Mouse (Mus musculus) intestine, embryonic 14.5 days (tissue): ENCODE measurements around the gene Bdkrb1. TPM values are rescaled to one million over a fixed set of nuclear protein-coding genes. Genes with fewer than 3 reads are reported as not detected.

ENCODE experiments used
- ATAC-seq: fragments of 200-750 bp; cut with Nextera tagmentation; replicated peaks from 2 replicates; pipeline ENCODE4 v1.8.0; 2017; ENCODE audit warnings: low read depth, moderate number of reproducible peaks, moderate TSS enrichment, moderate library complexity; ENCODE audit not compliant: low FRiP score, low TSS enrichment
- DNase-seq: peaks from one replicate; pipeline ENCODE4 v3.0.0-alpha.2; 2018; ENCODE audit warnings: low spot score
- H3K27ac ChIP-seq: fragments of 300-500 bp; sonication (generic); 2 replicates; pipeline ENCODE4 v1.5.1; 2014; ENCODE audit warnings: low read depth, mild to moderate bottlenecking, control low read depth
- H3K27me3 ChIP-seq: fragments of 300-500 bp; sonication (generic); replicated peaks from 2 replicates; pipeline ENCODE4 v1.6.1; 2014; ENCODE audit warnings: low read length, control low read depth; ENCODE audit not compliant: control insufficient read depth, insufficient read depth
- H3K36me3 ChIP-seq: fragments of 300-500 bp; sonication (generic); 2 replicates; pipeline ENCODE4 v1.6.1; 2014; ENCODE audit warnings: low read length, control low read depth; ENCODE audit not compliant: control insufficient read depth, insufficient read depth
- H3K4me1 ChIP-seq: fragments of 300-500 bp; sonication (generic); replicated peaks from 2 replicates; pipeline ENCODE4 v1.6.1; 2014; ENCODE audit warnings: low read length, control low read depth, mixed read lengths; ENCODE audit not compliant: control insufficient read depth, insufficient read depth
- H3K4me2 ChIP-seq: fragments of 300-500 bp; sonication (generic); 2 replicates; pipeline ENCODE4 v1.6.1; 2014; ENCODE audit warnings: low read length
- H3K4me3 ChIP-seq: fragments of 300-500 bp; sonication (generic); 2 replicates; pipeline ENCODE4 v1.5.1; 2014; ENCODE audit warnings: low read depth, low read length, control low read depth, mixed read lengths
- H3K9ac ChIP-seq: fragments of 300-500 bp; sonication (generic); 2 replicates; pipeline ENCODE4 v1.6.1; 2014; ENCODE audit warnings: mild to moderate bottlenecking, low read length
- H3K9me3 ChIP-seq: fragments of 300-500 bp; sonication (generic); 2 replicates; pipeline ENCODE4 v1.6.1; 2016; ENCODE audit warnings: low read length, control low read depth; ENCODE audit not compliant: control insufficient read depth
- WGBS: fragments of 180-500 bp; shearing (Covaris S2); extraction: QIAGEN DNeasy Blood & Tissue Kit; methylation state at CpG from one replicate; pipeline ENCODE4 v1.1.7; 2014; 5-methylcytosine and 5-hydroxymethylcytosine counted together
- polyA plus RNA-seq: library from polyadenylated mRNA; unstranded; fragments of >200 nt; fragmentation: Nextera tagmentation; extraction: Ambion mirVana; gene quantifications from 2 replicates; pipeline ENCODE4 v1.2.1, GENCODE M21; 2014

The Bdkrb1 gene
- polyA plus RNA-seq, 1 experiment from 2014 or later = not detected

- no peaks in the 10 kb centered on the region for H3K9me3 ChIP-seq
- H3K9ac ChIP-seq = no peak overlapping the region
- 84% methylated on average over 8 of the region's 8 CpGs for WGBS
- no peaks in the 10 kb centered on the region; the same call in 1 of the 2 replicates for H3K4me1 ChIP-seq
- H3K27ac ChIP-seq = no peak overlapping the region
- no peak for ATAC-seq
- no peak overlapping the region for H3K4me2 ChIP-seq
- H3K4me3 ChIP-seq = no peak overlapping the region
- no peak for DNase-seq
- no peaks in the 10 kb centered on the region for H3K36me3 ChIP-seq
- no peaks in the 10 kb centered on the region for H3K27me3 ChIP-seq
Measured at GRCm38 (mm10) chr12:105587526-105587925, 15.4 kb upstream of the Bdkrb1 start.

GRCm38 (mm10) chr12:105590786-105591185 lies 12.1 kb upstream of the Bdkrb1 start:
- Histone ChIP-seq H3K9ac (no peak overlapping the region), H3K27me3 (no peaks in the 10 kb centered on the region), H3K4me2 (no peak overlapping the region), H3K4me3 (no peak overlapping the region), H3K9me3 (no peaks in the 10 kb centered on the region), H3K4me1 (no peaks in the 10 kb centered on the region), H3K36me3 (no peaks in the 10 kb centered on the region), H3K27ac (no peak overlapping the region)
- DNase-seq (no peak), ATAC-seq (no peak)
- 72% methylated on average over 7 of the region's 7 CpGs for WGBS

- Histone ChIP-seq H3K9ac (no peak overlapping the region), H3K27me3 (no peaks in the 10 kb centered on the region), H3K27ac (no peak overlapping the region), H3K4me1 (no peaks in the 10 kb centered on the region), H3K9me3 (no peaks in the 10 kb centered on the region), H3K4me3 (no peak overlapping the region), H3K36me3 (no peaks in the 10 kb centered on the region), H3K4me2 (no peak overlapping the region)
- 97% methylated on average over 23 of the region's 23 CpGs for WGBS
- DNase-seq (no peak), ATAC-seq (no peak)
Measured at GRCm38 (mm10) chr12:105592361-105592761, 10.5 kb upstream of the Bdkrb1 start.

GRCm38 (mm10) chr12:105593471-105593870 lies 9.4 kb upstream of the Bdkrb1 start:
- ATAC-seq (no peak), DNase-seq (no peak)
- Histone ChIP-seq H3K4me2 (no peak overlapping the region), H3K27ac (no peak overlapping the region), H3K9me3 (no peaks in the 10 kb centered on the region), H3K4me3 (no peak overlapping the region), H3K27me3 (no peaks in the 10 kb centered on the region), H3K4me1 (peaks cover 4% of the 10 kb centered on the region; the same call in 1 of the 2 replicates), H3K36me3 (no peaks in the 10 kb centered on the region), H3K9ac (no peak overlapping the region)
- 75% methylated on average over 4 of the region's 4 CpGs for WGBS

- DNase-seq = no peak
- no peak for ATAC-seq
- no peak overlapping the region for H3K27ac ChIP-seq
Measured at GRCm38 (mm10) chr12:105597135-105597534, 5.8 kb upstream of the Bdkrb1 start.

DNA sequence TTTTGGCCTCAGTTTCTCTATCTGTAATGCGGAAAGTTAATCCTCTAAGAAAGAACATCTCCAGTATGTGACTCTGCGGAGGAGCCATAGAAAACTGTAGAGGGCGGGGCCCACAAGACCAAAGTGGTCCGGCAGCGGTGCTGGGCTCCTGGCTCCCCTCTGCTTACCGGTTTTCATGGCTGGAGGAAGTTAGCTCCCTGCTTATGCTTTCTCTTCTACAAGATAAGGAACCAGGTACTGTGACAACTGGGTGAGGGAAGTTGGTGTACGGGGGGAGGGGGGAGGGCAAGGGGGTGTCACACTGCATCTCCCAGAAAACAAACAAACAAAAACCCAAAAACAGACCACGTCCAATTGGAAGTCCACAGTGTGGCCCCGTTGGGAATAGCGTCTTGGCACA lies 4.4 kb upstream of the Bdkrb1 start:
- Histone ChIP-seq H3K4me1 (peaks cover 4% of the 10 kb centered on the region), H3K27me3 (no peaks in the 10 kb centered on the region), H3K4me2 (no peak overlapping the region), H3K9ac (no peak overlapping the region), H3K27ac (no peak overlapping the region), H3K36me3 (no peaks in the 10 kb centered on the region), H3K9me3 (no peaks in the 10 kb centered on the region), H3K4me3 (no peak overlapping the region)
- no peak for DNase-seq
- WGBS = 79% methylated on average over 10 of the region's 10 CpGs
- no peak for ATAC-seq

More at GRCm38 (mm10) chr12:105597135-105597534, 5.8 kb upstream of the Bdkrb1 start:
- no peak overlapping the region for H3K9ac ChIP-seq
- WGBS = 85% methylated on average over 8 of the region's 8 CpGs
- no peak overlapping the region for H3K4me3 ChIP-seq
- no peak overlapping the region for H3K4me2 ChIP-seq
- no peaks in the 10 kb centered on the region for H3K36me3 ChIP-seq
- no peaks in the 10 kb centered on the region for H3K27me3 ChIP-seq
- peaks cover 4% of the 10 kb centered on the region for H3K4me1 ChIP-seq
- H3K9me3 ChIP-seq = no peaks in the 10 kb centered on the region

DNA sequence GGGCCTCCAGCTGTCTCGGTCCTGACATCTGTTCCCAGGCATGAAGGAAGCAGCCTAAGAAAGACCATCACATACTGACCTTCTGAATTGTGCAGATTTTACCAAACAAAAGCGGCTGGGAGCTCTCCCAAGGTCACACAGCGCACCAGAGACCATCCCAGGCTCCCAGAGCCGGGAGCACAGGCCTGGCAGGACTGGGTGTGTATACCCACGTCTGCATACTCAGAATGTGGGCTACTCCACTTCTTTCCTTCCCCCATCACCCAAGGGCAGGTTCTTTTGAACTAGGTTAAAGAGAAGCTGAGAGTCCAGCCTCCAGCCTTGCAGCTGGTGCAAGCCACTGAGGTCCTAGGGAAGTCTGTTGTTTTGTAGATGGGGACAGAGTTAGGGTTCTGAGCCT lies 3.8 kb upstream of the Bdkrb1 start:
- Histone ChIP-seq H3K27ac (no peak overlapping the region), H3K4me2 (no peak overlapping the region), H3K4me1 (peaks cover 4% of the 10 kb centered on the region), H3K9ac (no peak overlapping the region), H3K27me3 (no peaks in the 10 kb centered on the region), H3K36me3 (no peaks in the 10 kb centered on the region), H3K9me3 (no peaks in the 10 kb centered on the region), H3K4me3 (no peak overlapping the region)
- 61% methylated on average over 5 of the region's 5 CpGs for WGBS
- no peak for DNase-seq
- ATAC-seq = no peak

GRCm38 (mm10) chr12:105601586-105601985 lies 1.3 kb upstream of the Bdkrb1 start:
- Histone ChIP-seq H3K9me3 (no peaks in the 10 kb centered on the region), H3K4me2 (no peak overlapping the region), H3K27me3 (no peaks in the 10 kb centered on the region), H3K4me3 (no peak overlapping the region), H3K27ac (no peak overlapping the region), H3K9ac (no peak overlapping the region), H3K36me3 (no peaks in the 10 kb centered on the region), H3K4me1 (peaks cover 4% of the 10 kb centered on the region)
- ATAC-seq (no peak), DNase-seq (no peak)
- WGBS = 70% methylated on average over 6 of the region's 6 CpGs

- Histone ChIP-seq H3K9me3 (no peaks in the 10 kb centered on the region), H3K9ac (no peak overlapping the region), H3K4me2 (no peak overlapping the region), H3K4me1 (no peaks in the 10 kb centered on the region; the same call in 1 of the 2 replicates), H3K27me3 (no peaks in the 10 kb centered on the region), H3K27ac (no peak overlapping the region), H3K36me3 (no peaks in the 10 kb centered on the region), H3K4me3 (no peak overlapping the region)
- ATAC-seq = no peak
- DNase-seq = no peak
- WGBS = 76% methylated on average over 11 of the region's 11 CpGs
Measured at GRCm38 (mm10) chr12:105603904-105604303, 1.0 kb downstream of the Bdkrb1 start.
